12 mouse cellular contexts compared by ENCODE assay signal in genomic region chr17:31259825-31260224, GRCm38 (mm10). TPM values are rescaled to one million over a fixed set of nuclear protein-coding genes. Genes with fewer than 3 reads are reported as not detected.
DNase-seq lines count a peak whose midpoint lies in the region; ATAC-seq and TF ChIP-seq lines count a peak whose summit lies in the region.
"Had no signal": no experiment of that assay in that cellular context is flagged by ENCODE, and none has a peak within 500 bp of the region (broad histone marks: within the 10 kb centered on the region; RNA-seq: fewer than 3 reads in every experiment).

No protein-coding gene starts in this region.

- no peak overlapping the region for H3K4me2 ChIP-seq in intestine, postnatal 0 days (replicated peaks; ENCODE audit: low read depth)
- no peak overlapping the region for H3K4me2 ChIP-seq in intestine, embryonic 16.5 days (ENCODE audit: low read depth, low read length)
- H3K4me2 ChIP-seq in midbrain, postnatal 0 days (ENCODE audit: low read depth, low read length, poor library complexity, severe bottlenecking), result no peak overlapping the region
- no peak overlapping the region for H3K4me2 ChIP-seq in forebrain, embryonic 13.5 days
- H3K4me2 ChIP-seq: kidney, embryonic 15.5 days; limb, embryonic 15.5 days had no signal

- H3K27ac ChIP-seq in intestine, postnatal 0 days (ENCODE audit: low read depth, low read length), result no peak overlapping the region
- H3K27ac ChIP-seq in intestine, embryonic 16.5 days (ENCODE audit: low read length), result no peak overlapping the region
- no peak overlapping the region for H3K27ac ChIP-seq in midbrain, postnatal 0 days (ENCODE audit: low read depth, low read length)
- H3K27ac ChIP-seq in midbrain, embryonic 10.5 days (replicated peaks), result no peak overlapping the region
- H3K27ac ChIP-seq in bone marrow, adult 2 months (ENCODE audit: control insufficient read depth, insufficient read depth, low read depth, low read length, poor library complexity), result no peak overlapping the region
- H3K27ac ChIP-seq in forebrain, embryonic 13.5 days, result no peak overlapping the region
- H3K27ac ChIP-seq: heart, embryonic 10.5 days; hindbrain, embryonic 10.5 days; kidney, embryonic 15.5 days; limb, embryonic 15.5 days had no signal

- H3K36me3 ChIP-seq in intestine, postnatal 0 days (ENCODE audit: control insufficient read depth, insufficient read depth), result no peaks in the 10 kb centered on the region
- no peaks in the 10 kb centered on the region for H3K36me3 ChIP-seq in intestine, embryonic 16.5 days (ENCODE audit: control insufficient read depth, insufficient read depth, low read length)
- no peaks in the 10 kb centered on the region for H3K36me3 ChIP-seq in midbrain, postnatal 0 days (ENCODE audit: insufficient read depth, low read length)
- H3K36me3 ChIP-seq in midbrain, embryonic 10.5 days, result no peaks in the 10 kb centered on the region
- H3K36me3 ChIP-seq in splenic B cell, adult 2 months (ENCODE audit: control insufficient read depth, insufficient read depth, low read length, poor library complexity, severe bottlenecking), result no peaks in the 10 kb centered on the region
- H3K36me3 ChIP-seq in forebrain, embryonic 13.5 days (ENCODE audit: poor library complexity, severe bottlenecking), result no peaks in the 10 kb centered on the region
- H3K36me3 ChIP-seq: heart, embryonic 10.5 days; hindbrain, embryonic 10.5 days; kidney, embryonic 15.5 days; limb, embryonic 15.5 days had no signal

- no peak for ATAC-seq in intestine, postnatal 0 days
- ATAC-seq in intestine, embryonic 16.5 days, result no peak
- no peak for ATAC-seq in midbrain, postnatal 0 days (ENCODE audit: low FRiP score)
- ATAC-seq in forebrain, embryonic 13.5 days, result no peak

- TF ChIP-seq CTCF in intestine, postnatal 0 days (IDR thresholded peaks at IDR 0.05; ENCODE audit: low read depth), result peak; percentile 51
- peak; percentile 27; the same call in 1 of the 2 replicates for TF ChIP-seq CTCF in midbrain, postnatal 0 days (IDR thresholded peaks at IDR 0.05)
- peak; percentile 38; the same call in 1 of the 2 replicates for TF ChIP-seq CTCF in bone marrow, adult 2 months (IDR thresholded peaks at IDR 0.05; ENCODE audit: control insufficient read depth, insufficient read depth, low read length)

- H3K9ac ChIP-seq in intestine, postnatal 0 days (ENCODE audit: low read depth, low read length), result no peak overlapping the region
- H3K9ac ChIP-seq in intestine, embryonic 16.5 days (ENCODE audit: low read depth, low read length), result no peak overlapping the region
- no peak overlapping the region for H3K9ac ChIP-seq in midbrain, postnatal 0 days (replicated peaks; ENCODE audit: low read length, poor library complexity, severe bottlenecking)
- no peak overlapping the region for H3K9ac ChIP-seq in forebrain, embryonic 13.5 days
- H3K9ac ChIP-seq: kidney, embryonic 15.5 days; limb, embryonic 15.5 days had no signal

- no peaks in the 10 kb centered on the region for H3K27me3 ChIP-seq in intestine, postnatal 0 days (replicated peaks; ENCODE audit: control insufficient read depth, insufficient read depth, low read length)
- H3K27me3 ChIP-seq in intestine, embryonic 16.5 days (replicated peaks; ENCODE audit: control insufficient read depth, insufficient read depth, low read length), result no peaks in the 10 kb centered on the region
- no peaks in the 10 kb centered on the region for H3K27me3 ChIP-seq in midbrain, postnatal 0 days (ENCODE audit: insufficient read depth, low read length)
- no peaks in the 10 kb centered on the region for H3K27me3 ChIP-seq in midbrain, embryonic 10.5 days (ENCODE audit: low read depth, poor library complexity, severe bottlenecking)
- H3K27me3 ChIP-seq in splenic B cell, adult 2 months (ENCODE audit: control insufficient read depth, insufficient read depth, low read length, poor library complexity, severe bottlenecking), result no peaks in the 10 kb centered on the region
- no peaks in the 10 kb centered on the region for H3K27me3 ChIP-seq in forebrain, embryonic 13.5 days
- H3K27me3 ChIP-seq: kidney, embryonic 15.5 days; limb, embryonic 15.5 days had no signal

- H3K4me1 ChIP-seq in intestine, postnatal 0 days (replicated peaks; ENCODE audit: control insufficient read depth, insufficient read depth, low read length), result no peaks in the 10 kb centered on the region
- peaks cover under 1% of the 10 kb centered on the region; the same call in 1 of the 2 replicates for H3K4me1 ChIP-seq in intestine, embryonic 16.5 days (ENCODE audit: control insufficient read depth, insufficient read depth, low read length)
- peaks cover under 1% of the 10 kb centered on the region; the same call in 1 of the 2 replicates for H3K4me1 ChIP-seq in midbrain, postnatal 0 days (ENCODE audit: insufficient read depth, low read length)
- H3K4me1 ChIP-seq in midbrain, embryonic 10.5 days, result peaks cover 7% of the 10 kb centered on the region
- H3K4me1 ChIP-seq in bone marrow, adult 2 months (ENCODE audit: control insufficient read depth, insufficient read depth, low read length), result peaks cover 4% of the 10 kb centered on the region
- 0 out of 2 replicates have a peak, but pooled peaks cover under 1% of the 10 kb centered on the region for H3K4me1 ChIP-seq in forebrain, embryonic 13.5 days

- no peak overlapping the region for H3K4me3 ChIP-seq in intestine, postnatal 0 days (ENCODE audit: low read depth, low read length)
- H3K4me3 ChIP-seq in intestine, embryonic 16.5 days (ENCODE audit: low read length), result no peak overlapping the region
- H3K4me3 ChIP-seq in midbrain, postnatal 0 days (ENCODE audit: low read depth, low read length), result no peak overlapping the region
- no peak overlapping the region for H3K4me3 ChIP-seq in midbrain, embryonic 10.5 days
- no peak overlapping the region for H3K4me3 ChIP-seq in bone marrow, adult 2 months (replicated peaks; ENCODE audit: control insufficient read depth, low read depth, low read length)
- H3K4me3 ChIP-seq in forebrain, embryonic 13.5 days, result no peak overlapping the region
- H3K4me3 ChIP-seq: heart, embryonic 10.5 days; hindbrain, embryonic 10.5 days; kidney, embryonic 15.5 days; limb, embryonic 15.5 days had no signal

- TF ChIP-seq POLR2A in bone marrow, adult 2 months (IDR thresholded peaks at IDR 0.05; ENCODE audit: borderline replicate concordance, control insufficient read depth, low read depth, low read length), result no peak

- DNase-seq in midbrain, postnatal 0 days (ENCODE audit: low spot score), result no peak
- no peak for DNase-seq in midbrain, embryonic 10.5 days (ENCODE audit: low spot score)
- peak; percentile 41 for DNase-seq in splenic B cell, adult 2 months (ENCODE audit: low read depth, low spot score)
- DNase-seq in Muller cell, postnatal 12 days (ENCODE audit: inconsistent ontology term), result no peak

- no peaks in the 10 kb centered on the region for H3K9me3 ChIP-seq in intestine, postnatal 0 days (ENCODE audit: control insufficient read depth)
- H3K9me3 ChIP-seq in intestine, embryonic 16.5 days (ENCODE audit: control insufficient read depth, low read length), result no peaks in the 10 kb centered on the region
- H3K9me3 ChIP-seq in midbrain, postnatal 0 days (ENCODE audit: low read length), result no peaks in the 10 kb centered on the region
- H3K9me3 ChIP-seq in midbrain, embryonic 10.5 days (replicated peaks), result no peaks in the 10 kb centered on the region
- H3K9me3 ChIP-seq in forebrain, embryonic 13.5 days (replicated peaks), result no peaks in the 10 kb centered on the region
- H3K9me3 ChIP-seq: heart, embryonic 10.5 days; kidney, embryonic 15.5 days; limb, embryonic 15.5 days had no signal

- WGBS in intestine, postnatal 0 days, result 77% methylated on average over 4 of the region's 4 CpGs
- WGBS in intestine, embryonic 16.5 days, result 67% methylated on average over 4 of the region's 4 CpGs
- 74% methylated on average over 4 of the region's 4 CpGs for WGBS in midbrain, postnatal 0 days
- 71% methylated on average over 4 of the region's 4 CpGs for WGBS in midbrain, embryonic 10.5 days
- WGBS in bone marrow, adult 2 months, result 68% methylated on average over 4 of the region's 4 CpGs
- 75% methylated on average over 4 of the region's 4 CpGs for WGBS in forebrain, embryonic 13.5 days

RNA-seq across cellular contexts. Expression of gene Rsph1, which starts 17.4 kb away (rescaled TPM):
- polyA plus RNA-seq in intestine, postnatal 0 days (2015; fragmentation: Nextera tagmentation; extraction: Ambion mirVana), result 0.54 and 0.66 TPM in 2 replicates
- 0.88 and 0.94 TPM in 2 replicates for polyA plus RNA-seq in intestine, embryonic 16.5 days (2015; fragmentation: Nextera tagmentation; extraction: Ambion mirVana)
- total RNA-seq in midbrain, postnatal 0 days (2014; rRNA removed), result 2.8 and 3.5 TPM in 2 replicates
- polyA plus RNA-seq in midbrain, postnatal 0 days (2015; fragmentation: Nextera tagmentation; extraction: Ambion mirVana), result 6.0 and 8.5 TPM in 2 replicates
- polyA plus RNA-seq in midbrain, embryonic 10.5 days (2016; fragmentation: Nextera tagmentation; extraction: Ambion mirVana), result 1.7 and 2.5 TPM in 2 replicates
- 5.8 and 10.4 TPM in 2 replicates for polyA plus RNA-seq in bone marrow, adult 2 months (2011; ENCODE audit: insufficient read depth, insufficient read length, low replicate concordance, missing spikeins)
- polyA plus RNA-seq in forebrain, embryonic 13.5 days (2015; fragmentation: Nextera tagmentation; extraction: Ambion mirVana), result 4.0 and 5.2 TPM in 2 replicates

RNA-seq across cellular contexts. Expression of gene Slc37a1, which starts 26.8 kb away (rescaled TPM):
- polyA plus RNA-seq in intestine, postnatal 0 days (2015; fragmentation: Nextera tagmentation; extraction: Ambion mirVana), result 16.5 and 17.1 TPM in 2 replicates
- 21.1 and 21.5 TPM in 2 replicates for polyA plus RNA-seq in intestine, embryonic 16.5 days (2015; fragmentation: Nextera tagmentation; extraction: Ambion mirVana)
- total RNA-seq in midbrain, postnatal 0 days (2014; rRNA removed), result 11.0 and 12.7 TPM in 2 replicates
- 6.9 and 7.6 TPM in 2 replicates for polyA plus RNA-seq in midbrain, postnatal 0 days (2015; fragmentation: Nextera tagmentation; extraction: Ambion mirVana)
- polyA plus RNA-seq in midbrain, embryonic 10.5 days (2016; fragmentation: Nextera tagmentation; extraction: Ambion mirVana), result 6.4 and 6.9 TPM in 2 replicates
- 5.5 and 21.9 TPM in 2 replicates for polyA plus RNA-seq in bone marrow, adult 2 months (2011; ENCODE audit: insufficient read depth, insufficient read length, low replicate concordance, missing spikeins)
- polyA plus RNA-seq in forebrain, embryonic 13.5 days (2015; fragmentation: Nextera tagmentation; extraction: Ambion mirVana), result 10.4 and 11.4 TPM in 2 replicates

RNA-seq across cellular contexts. Expression of gene Ubash3a, which starts 52.2 kb away (rescaled TPM):
- polyA plus RNA-seq in intestine, postnatal 0 days (2015; fragmentation: Nextera tagmentation; extraction: Ambion mirVana), result not detected in 2 replicates
- polyA plus RNA-seq in intestine, embryonic 16.5 days (2015; fragmentation: Nextera tagmentation; extraction: Ambion mirVana), result 0.38 and 0.45 TPM in 2 replicates
- not detected in 2 replicates for total RNA-seq in midbrain, postnatal 0 days (2014; rRNA removed)
- polyA plus RNA-seq in midbrain, postnatal 0 days (2015; fragmentation: Nextera tagmentation; extraction: Ambion mirVana), result 0.20 TPM in 1 of 2 replicates, not detected in the other
- 0.19 and 0.92 TPM in 2 replicates for polyA plus RNA-seq in midbrain, embryonic 10.5 days (2016; fragmentation: Nextera tagmentation; extraction: Ambion mirVana)
- 7.3 and 13.0 TPM in 2 replicates for polyA plus RNA-seq in bone marrow, adult 2 months (2011; ENCODE audit: insufficient read depth, insufficient read length, low replicate concordance, missing spikeins)
- polyA plus RNA-seq in forebrain, embryonic 13.5 days (2015; fragmentation: Nextera tagmentation; extraction: Ambion mirVana), result 0.04 TPM in 1 of 2 replicates, not detected in the other
